Mouse (Mus musculus): ENCODE results near the gene Arhgap25.

Arhgap25 gene

GRCm38 (mm10) chr6:87503976-87504375 lies 29.1 kb downstream of the Arhgap25 start:
- H3K4me3 ChIP-seq (replicated peaks; ENCODE audit: low read length) = no peak overlapping the region
- H3K9me3 ChIP-seq (ENCODE audit: low read length) = no peaks in the 10 kb centered on the region

GRCm38 (mm10) chr6:87503536-87503935 lies 29.5 kb downstream of the Arhgap25 start:
- TF ChIP-seq NANOG (IDR thresholded peaks at IDR 0.05; ENCODE audit: borderline replicate concordance, low read length) = no peak
- TF ChIP-seq POU5F1 (IDR thresholded peaks at IDR 0.05; ENCODE audit: borderline replicate concordance, low read length) = no peak
- no peak for TF ChIP-seq CTCF (conservative IDR thresholded peaks at IDR 0.05; ENCODE audit: low read length)
- Histone ChIP-seq H3K36me3 (ENCODE audit: insufficient read depth, low read length) (no peaks in the 10 kb centered on the region), H3K4me3 (replicated peaks; ENCODE audit: low read length) (no peak overlapping the region), H3K9me3 (ENCODE audit: low read length) (no peaks in the 10 kb centered on the region), H3K27me3 (ENCODE audit: insufficient read depth, low read length) (no peaks in the 10 kb centered on the region), H3K4me1 (replicated peaks; ENCODE audit: low read depth, low read length) (peaks cover 2% of the 10 kb centered on the region; the same call in 1 of the 2 replicates)

More at GRCm38 (mm10) chr6:87503976-87504375, 29.1 kb downstream of the Arhgap25 start:
- TF ChIP-seq CTCF (conservative IDR thresholded peaks at IDR 0.05; ENCODE audit: low read length) = no peak
- no peak for TF ChIP-seq POU5F1 (IDR thresholded peaks at IDR 0.05; ENCODE audit: borderline replicate concordance, low read length)
- TF ChIP-seq NANOG (IDR thresholded peaks at IDR 0.05; ENCODE audit: borderline replicate concordance, low read length) = no peak
- Histone ChIP-seq H3K36me3 (ENCODE audit: insufficient read depth, low read length) (no peaks in the 10 kb centered on the region), H3K27me3 (ENCODE audit: insufficient read depth, low read length) (no peaks in the 10 kb centered on the region), H3K4me1 (replicated peaks; ENCODE audit: low read depth, low read length) (peaks cover 2% of the 10 kb centered on the region; the same call in 1 of the 2 replicates)

- Histone ChIP-seq H3K9me3 (ENCODE audit: low read length) (no peaks in the 10 kb centered on the region), H3K4me3 (replicated peaks; ENCODE audit: low read length) (no peak overlapping the region), H3K36me3 (ENCODE audit: insufficient read depth, low read length) (no peaks in the 10 kb centered on the region), H3K4me1 (replicated peaks; ENCODE audit: low read depth, low read length) (peaks cover 2% of the 10 kb centered on the region; the same call in 1 of the 2 replicates), H3K27me3 (ENCODE audit: insufficient read depth, low read length) (no peaks in the 10 kb centered on the region)
- no peak for TF ChIP-seq NANOG (IDR thresholded peaks at IDR 0.05; ENCODE audit: borderline replicate concordance, low read length)
- no peak for TF ChIP-seq CTCF (conservative IDR thresholded peaks at IDR 0.05; ENCODE audit: low read length)
- no peak for TF ChIP-seq POU5F1 (IDR thresholded peaks at IDR 0.05; ENCODE audit: borderline replicate concordance, low read length)
Observed at GRCm38 (mm10) chr6:87502831-87503286, 30.2 kb downstream of the Arhgap25 start.

GRCm38 (mm10) chr6:87502411-87502810 lies 30.6 kb downstream of the Arhgap25 start:
- TF ChIP-seq NANOG (IDR thresholded peaks at IDR 0.05; ENCODE audit: borderline replicate concordance, low read length) = no peak
- TF ChIP-seq CTCF (conservative IDR thresholded peaks at IDR 0.05; ENCODE audit: low read length) = no peak
- no peak for TF ChIP-seq POU5F1 (IDR thresholded peaks at IDR 0.05; ENCODE audit: borderline replicate concordance, low read length)
- Histone ChIP-seq H3K9me3 (ENCODE audit: low read length) (no peaks in the 10 kb centered on the region), H3K4me3 (replicated peaks; ENCODE audit: low read length) (no peak overlapping the region), H3K27me3 (ENCODE audit: insufficient read depth, low read length) (no peaks in the 10 kb centered on the region), H3K36me3 (ENCODE audit: insufficient read depth, low read length) (no peaks in the 10 kb centered on the region), H3K4me1 (replicated peaks; ENCODE audit: low read depth, low read length) (peaks cover 2% of the 10 kb centered on the region; the same call in 1 of the 2 replicates)

- Histone ChIP-seq H3K27me3 (ENCODE audit: insufficient read depth, low read length) (peaks cover under 1% of the 10 kb centered on the region), H3K4me1 (replicated peaks; ENCODE audit: low read depth, low read length) (peaks cover 2% of the 10 kb centered on the region; the same call in 1 of the 2 replicates), H3K9me3 (ENCODE audit: low read length) (no peaks in the 10 kb centered on the region), H3K4me3 (replicated peaks; ENCODE audit: low read length) (no peak overlapping the region), H3K36me3 (ENCODE audit: insufficient read depth, low read length) (no peaks in the 10 kb centered on the region)
- TF ChIP-seq CTCF (conservative IDR thresholded peaks at IDR 0.05; ENCODE audit: low read length) = no peak
- TF ChIP-seq POU5F1 (IDR thresholded peaks at IDR 0.05; ENCODE audit: borderline replicate concordance, low read length) = no peak
- TF ChIP-seq NANOG (IDR thresholded peaks at IDR 0.05; ENCODE audit: borderline replicate concordance, low read length) = no peak
Observed at GRCm38 (mm10) chr6:87500696-87501095, 32.4 kb downstream of the Arhgap25 start.

- Histone ChIP-seq H3K36me3 (ENCODE audit: insufficient read depth, low read length) (no peaks in the 10 kb centered on the region), H3K9me3 (ENCODE audit: low read length) (no peaks in the 10 kb centered on the region), H3K27me3 (ENCODE audit: insufficient read depth, low read length) (peaks cover 2% of the 10 kb centered on the region), H3K4me1 (replicated peaks; ENCODE audit: low read depth, low read length) (no peaks in the 10 kb centered on the region), H3K4me3 (replicated peaks; ENCODE audit: low read length) (no peak overlapping the region)
- no peak for TF ChIP-seq POU5F1 (IDR thresholded peaks at IDR 0.05; ENCODE audit: borderline replicate concordance, low read length)
- TF ChIP-seq NANOG (IDR thresholded peaks at IDR 0.05; ENCODE audit: borderline replicate concordance, low read length) = no peak
- no peak for TF ChIP-seq CTCF (conservative IDR thresholded peaks at IDR 0.05; ENCODE audit: low read length)
Observed at GRCm38 (mm10) chr6:87499791-87500190, 33.3 kb downstream of the Arhgap25 start.

- TF ChIP-seq POU5F1 (IDR thresholded peaks at IDR 0.05; ENCODE audit: borderline replicate concordance, low read length) (no peak), NANOG (IDR thresholded peaks at IDR 0.05; ENCODE audit: borderline replicate concordance, low read length) (no peak), CTCF (conservative IDR thresholded peaks at IDR 0.05; ENCODE audit: low read length) (no peak)
Observed at GRCm38 (mm10) chr6:87496143-87496542, 36.9 kb downstream of the Arhgap25 start.

GRCm38 (mm10) chr6:87494339-87494738 lies 38.7 kb downstream of the Arhgap25 start:
- no peaks in the 10 kb centered on the region for H3K36me3 ChIP-seq (ENCODE audit: insufficient read depth, low read length)
- TF ChIP-seq NANOG (IDR thresholded peaks at IDR 0.05; ENCODE audit: borderline replicate concordance, low read length) (no peak), CTCF (conservative IDR thresholded peaks at IDR 0.05; ENCODE audit: low read length) (no peak), POU5F1 (IDR thresholded peaks at IDR 0.05; ENCODE audit: borderline replicate concordance, low read length) (no peak)
- peaks cover 21% of the 10 kb centered on the region for H3K27me3 ChIP-seq (ENCODE audit: insufficient read depth, low read length)
- no peak overlapping the region for H3K4me3 ChIP-seq (replicated peaks; ENCODE audit: low read length)
- H3K4me1 ChIP-seq (replicated peaks; ENCODE audit: low read depth, low read length) = no peaks in the 10 kb centered on the region
- no peaks in the 10 kb centered on the region for H3K9me3 ChIP-seq (ENCODE audit: low read length)

More at GRCm38 (mm10) chr6:87496143-87496542, 36.9 kb downstream of the Arhgap25 start:
- Histone ChIP-seq H3K36me3 (ENCODE audit: insufficient read depth, low read length) (no peaks in the 10 kb centered on the region), H3K4me1 (replicated peaks; ENCODE audit: low read depth, low read length) (no peaks in the 10 kb centered on the region), H3K9me3 (ENCODE audit: low read length) (no peaks in the 10 kb centered on the region), H3K4me3 (replicated peaks; ENCODE audit: low read length) (no peak overlapping the region), H3K27me3 (ENCODE audit: insufficient read depth, low read length) (peaks cover 8% of the 10 kb centered on the region)

Measured in E14TG2a.4 (cell line).